Mouse (Mus musculus) heart, adult 9 months (tissue): ENCODE data around the gene Neil3.

Experiments used
- DNase-seq, 2 experiments: peaks; one replicate each; pipeline ENCODE4 v3.0.0; 2022; ENCODE audit warnings: low spot score in 2 of 2

Neil3 gene

DNA sequence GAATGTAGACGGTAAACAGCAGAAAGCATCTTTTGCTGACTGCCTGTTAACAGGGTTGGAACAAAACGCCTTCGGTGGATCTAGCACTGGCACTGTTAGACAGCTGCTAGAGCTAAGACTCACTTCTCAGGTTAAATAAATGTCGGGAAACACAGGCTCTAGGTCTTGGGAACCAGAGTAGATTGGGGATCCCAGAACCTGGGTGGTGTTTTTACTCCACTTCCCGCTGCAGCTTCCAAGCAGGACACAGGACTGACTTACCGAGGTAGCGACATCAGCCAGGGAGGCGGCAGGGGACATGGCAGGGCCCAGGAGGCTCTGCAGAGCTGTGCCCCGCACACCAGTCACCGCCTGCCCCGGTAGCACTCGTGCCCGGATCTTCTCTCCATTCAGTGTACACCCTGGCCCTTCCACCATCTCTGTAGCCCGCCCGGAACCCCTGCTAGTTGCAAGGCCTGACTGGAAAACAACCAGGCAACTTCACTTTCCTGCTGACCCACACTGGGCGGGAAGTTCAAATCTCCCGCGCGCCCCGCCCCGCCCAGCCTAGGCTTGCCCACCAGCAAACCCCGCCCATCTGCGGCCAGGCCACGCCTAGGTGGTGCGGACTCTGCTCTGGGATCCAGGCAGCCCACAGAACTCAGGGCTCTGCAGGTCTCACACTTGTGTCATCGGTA, at the start of gene Neil3:
TSS of gene Neil3 (minus strand) at position 571 of the 677 bp plus-strand sequence.
- DNase-seq, result peak; percentile 67 to 73

DNA sequence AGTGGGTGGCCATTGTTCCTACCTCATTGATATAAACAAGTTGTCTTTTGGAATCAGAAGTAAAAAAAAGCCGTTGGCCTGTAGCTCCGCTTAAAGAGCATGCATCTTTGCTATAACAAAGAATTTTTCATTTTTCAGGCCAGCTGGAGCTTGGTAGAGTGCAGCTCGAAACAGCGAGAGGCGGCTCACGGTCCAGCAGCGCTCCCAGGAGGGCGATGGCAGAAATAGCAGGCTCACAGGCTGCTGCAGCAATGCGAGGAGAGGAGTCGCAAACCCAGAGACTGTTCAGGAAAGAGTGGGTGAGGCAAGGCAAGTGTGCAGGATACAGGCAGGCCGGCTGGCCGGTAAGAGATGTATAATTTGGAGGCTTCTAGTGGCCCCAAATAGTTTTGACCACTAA, 42.0 kb upstream of the Neil3 start:
- peak; percentile 3 to 5 for DNase-seq

DNA sequence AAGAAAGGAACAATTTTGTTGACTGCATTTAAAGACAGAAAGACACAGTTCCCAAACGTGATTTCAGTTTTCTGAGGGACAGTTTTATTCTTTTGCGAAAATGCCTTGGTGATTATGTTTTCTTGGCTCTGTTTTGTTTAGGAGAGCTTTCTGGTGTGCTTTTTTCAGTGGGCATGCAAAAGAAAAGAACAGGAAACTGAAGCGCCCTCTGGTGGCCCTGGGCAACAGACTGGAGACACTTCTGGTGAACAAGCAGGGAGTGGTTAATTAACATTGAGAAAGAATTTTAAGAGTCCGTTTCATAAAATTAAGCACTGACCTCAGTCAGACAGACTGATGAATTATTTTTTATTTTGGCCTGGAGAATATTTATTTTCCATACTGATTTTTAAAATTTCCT, 25.1 kb upstream of the Neil3 start:
- DNase-seq, result peak; percentile 2 to 11

DNA sequence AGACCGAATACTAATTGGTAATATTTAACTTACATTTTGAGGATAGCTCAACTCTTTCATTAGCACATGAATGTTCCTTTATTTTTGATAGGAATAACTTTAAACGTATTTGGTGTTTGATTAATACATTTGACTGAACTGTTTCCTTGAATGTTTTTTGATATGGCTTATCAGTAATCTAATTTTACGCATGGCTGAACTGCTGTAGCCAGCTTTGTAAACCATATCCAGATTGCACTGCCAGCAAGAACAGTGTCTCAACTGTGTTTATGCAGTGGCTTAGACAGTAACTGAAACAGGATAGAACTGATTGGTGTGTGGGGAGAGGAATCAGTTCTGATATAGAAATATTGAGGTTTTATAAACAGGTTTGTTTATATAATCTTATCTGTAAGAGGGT, 22.6 kb upstream of the Neil3 start:
- no peak for DNase-seq

DNA sequence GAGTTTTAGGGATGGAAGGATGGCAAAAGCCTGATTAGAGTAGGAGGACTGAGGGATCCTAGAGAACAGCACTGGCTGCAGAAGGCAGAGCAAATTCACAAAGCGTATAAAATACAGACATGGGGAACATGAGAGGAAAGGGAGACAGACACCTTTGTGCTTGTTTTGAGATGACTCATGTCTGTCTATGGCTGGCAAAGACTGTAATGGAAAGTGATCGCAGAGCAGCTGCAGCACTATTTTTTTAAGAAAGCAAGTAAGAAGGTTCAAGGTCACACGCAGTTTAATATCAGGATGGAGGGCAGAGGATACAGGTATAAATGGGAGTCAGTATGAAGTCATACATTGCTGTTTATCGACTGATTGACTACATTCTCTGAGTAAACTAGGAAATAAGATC, 8.2 kb downstream of the Neil3 start:
- no peak for DNase-seq

DNA sequence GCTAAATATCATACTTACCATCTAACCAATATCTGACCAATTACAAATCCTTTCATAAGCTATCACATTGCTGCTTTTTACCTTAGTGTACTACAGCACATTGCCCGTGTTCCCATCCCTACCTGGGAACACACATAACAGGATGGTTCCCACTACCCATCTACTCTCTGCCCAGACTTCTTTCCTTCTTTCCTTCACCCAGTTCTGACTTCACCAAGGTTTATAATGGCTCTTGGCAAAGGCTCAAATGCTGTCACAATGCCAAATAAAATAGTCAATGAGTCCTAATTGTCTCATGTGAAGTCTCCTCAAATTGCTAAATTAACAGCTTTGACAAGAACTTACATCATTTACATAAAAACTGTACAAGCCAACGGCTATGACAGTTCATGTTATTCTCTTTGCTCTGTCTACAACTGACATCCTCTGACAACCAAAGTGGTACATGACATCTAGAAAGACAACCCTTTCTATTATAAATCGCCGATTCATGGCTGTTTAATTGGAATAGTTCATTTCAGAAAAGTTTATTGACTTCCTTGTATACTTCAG, 9.9 kb downstream of the Neil3 start:
- no peak for DNase-seq

DNA sequence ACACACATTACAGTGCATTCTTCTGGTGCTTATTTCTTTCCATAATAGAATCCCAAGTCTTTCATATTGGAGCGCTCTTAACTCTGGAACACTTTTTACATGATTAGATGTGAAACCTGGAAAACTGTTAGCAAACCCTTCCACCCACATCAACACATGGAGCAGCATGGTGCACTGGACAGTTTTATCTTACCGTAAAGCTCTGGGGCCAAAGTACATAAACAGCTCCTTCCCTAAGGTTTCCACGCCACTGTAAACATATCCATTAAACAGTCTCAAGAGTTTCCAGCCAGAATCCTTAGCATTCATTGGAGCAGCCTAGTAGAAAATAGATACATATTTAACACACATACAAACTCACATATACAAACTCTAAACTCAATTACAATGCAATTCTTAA, 15.4 kb downstream of the Neil3 start:
- DNase-seq, result no peak

DNA sequence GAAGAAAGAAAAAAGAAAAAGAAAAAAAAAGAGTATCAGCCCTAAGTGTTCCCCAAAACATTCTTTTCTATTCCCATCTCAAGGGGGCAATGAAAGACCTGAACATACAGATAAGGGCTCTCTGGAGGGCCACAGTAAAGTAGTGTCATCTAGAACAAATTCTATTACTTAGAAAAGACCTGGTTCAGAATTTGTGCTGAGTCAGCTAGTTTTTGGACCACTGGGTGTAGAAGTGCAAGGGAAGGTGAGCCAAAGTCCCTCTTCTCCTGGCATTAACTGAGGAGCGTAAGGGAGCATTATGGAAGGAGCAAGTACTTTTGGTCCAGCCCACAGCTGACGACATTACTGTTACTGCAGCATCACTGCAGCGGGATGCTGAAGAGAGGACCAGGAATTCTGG, 19.7 kb downstream of the Neil3 start:
- no peak for DNase-seq

DNA sequence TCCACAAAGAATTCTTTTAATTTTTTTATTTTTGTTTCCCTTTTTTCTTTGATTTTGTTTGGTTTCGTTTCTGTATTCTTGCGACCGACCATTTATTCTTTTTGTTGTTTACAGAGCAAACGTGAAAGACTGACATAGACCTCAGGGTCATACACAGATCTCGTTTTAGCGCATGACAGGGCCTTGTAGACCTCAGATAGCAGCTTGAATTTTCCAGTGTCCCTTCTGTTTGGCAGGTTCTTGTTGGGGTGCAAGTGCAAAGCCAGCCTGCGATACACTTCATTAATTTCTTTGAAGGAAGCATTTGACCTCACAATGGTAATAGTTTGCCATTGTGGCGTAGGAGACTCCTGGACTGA, 24.6 kb downstream of the Neil3 start:
- no peak for DNase-seq

DNA sequence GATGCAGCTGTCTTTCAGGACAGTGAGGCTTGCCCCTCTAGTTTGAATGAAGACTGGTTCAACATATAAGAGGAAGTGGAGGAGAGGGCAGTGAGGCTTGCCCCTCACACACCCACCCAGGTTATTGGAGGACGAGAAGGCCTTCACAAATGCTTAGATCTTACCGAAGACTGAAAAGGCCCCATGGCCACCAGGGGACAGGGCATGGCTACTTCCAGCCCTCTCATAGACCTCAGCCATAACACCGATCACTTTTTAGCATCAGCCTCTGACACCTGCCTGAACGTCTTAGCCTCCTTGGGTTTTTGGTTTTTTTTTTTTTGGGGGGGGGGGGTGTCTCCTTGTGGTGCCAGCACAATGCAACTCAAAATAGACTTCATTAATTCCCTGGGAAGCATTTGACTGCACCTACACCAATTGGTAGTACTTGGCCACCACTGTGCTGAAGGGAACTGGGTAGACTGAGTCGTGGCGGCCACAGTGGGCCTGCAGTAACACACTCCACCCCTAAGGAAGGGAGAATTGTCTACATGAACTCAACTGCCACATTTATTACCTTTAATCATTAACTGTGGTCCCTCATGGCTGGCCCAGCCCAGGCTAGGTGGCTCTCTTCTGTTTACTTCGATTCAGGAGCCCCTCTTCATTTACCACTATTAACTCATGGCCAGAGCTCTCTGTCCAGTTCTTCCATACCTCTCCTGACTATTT, 25.1 kb downstream of the Neil3 start:
- DNase-seq, result no peak

DNA sequence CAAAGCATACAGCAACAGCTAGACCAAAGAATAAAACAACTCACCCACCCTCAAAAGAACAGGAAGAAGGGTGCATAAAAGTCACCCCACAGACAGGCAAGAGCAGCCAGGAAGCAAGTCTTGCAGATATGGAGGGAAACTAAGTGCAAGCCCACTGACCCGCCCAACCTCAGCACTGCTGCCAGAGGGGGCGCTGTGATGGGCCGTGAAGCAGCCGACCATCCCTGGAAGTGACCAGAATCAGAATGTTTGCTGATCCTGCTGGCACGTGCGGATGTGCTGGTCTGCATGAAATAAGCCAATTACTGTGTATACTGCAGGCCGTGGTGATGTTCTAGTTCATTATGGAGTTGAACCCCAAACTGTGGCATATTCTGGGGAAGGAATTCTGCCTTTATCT, 26.6 kb downstream of the Neil3 start:
- DNase-seq, result no peak

DNA sequence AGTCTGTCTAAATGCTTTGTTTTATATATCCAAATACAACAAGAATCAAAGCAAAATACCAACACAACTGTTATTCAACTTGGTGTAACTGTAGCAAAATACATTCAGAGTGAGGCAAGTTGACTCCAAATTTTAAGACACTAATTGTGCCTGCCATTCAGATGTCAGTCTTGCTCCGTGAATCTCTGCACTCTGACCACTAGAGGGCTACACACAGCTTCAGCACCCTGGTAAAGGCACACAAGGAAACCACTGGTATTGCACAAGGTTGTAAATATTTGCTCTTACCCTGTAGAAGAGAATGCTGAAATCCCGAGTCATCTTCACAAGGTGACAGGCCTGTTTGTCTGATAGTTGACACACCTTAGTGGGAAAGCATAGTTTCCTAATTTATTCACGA, 31.8 kb downstream of the Neil3 start:
- peak in 1 of 2 experiments; percentile 4 for DNase-seq

DNA sequence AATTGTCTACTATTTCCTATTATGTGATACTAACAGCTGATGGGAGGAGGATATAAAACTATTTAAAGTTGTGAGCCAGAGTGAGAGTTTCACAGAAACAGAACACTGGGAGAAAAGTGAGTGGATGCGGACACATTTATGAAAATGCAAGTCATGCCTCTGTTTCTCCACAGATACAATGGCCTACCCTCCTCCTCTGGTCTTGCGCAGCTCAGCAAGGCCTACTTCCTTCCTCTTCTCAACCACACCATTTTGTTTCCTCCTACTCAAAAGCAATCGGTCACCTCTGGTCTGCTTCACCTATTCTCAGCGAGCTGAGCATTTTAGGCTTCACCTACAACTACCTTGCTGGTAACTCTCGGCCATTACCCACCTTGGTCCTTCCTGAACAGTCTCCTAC, 34.0 kb downstream of the Neil3 start:
- DNase-seq, result no peak

DNA sequence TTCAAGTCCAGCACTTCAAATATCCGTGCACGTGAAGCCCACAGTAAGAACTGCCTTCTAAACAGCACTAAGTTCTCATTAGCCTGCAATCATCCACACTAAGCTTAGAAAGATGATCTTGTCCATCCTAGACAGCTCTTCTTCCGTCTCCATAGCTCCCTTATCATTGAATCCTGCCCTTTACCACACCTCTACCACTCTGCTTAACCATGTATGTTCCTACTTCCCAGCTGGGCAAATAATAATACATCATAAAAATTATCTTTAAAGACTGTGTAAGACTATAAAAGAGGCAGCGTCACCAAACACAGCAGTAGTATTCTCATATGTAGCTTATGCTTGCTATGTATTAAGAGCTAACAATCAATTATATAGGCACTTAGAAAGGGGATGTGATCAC, 35.2 kb downstream of the Neil3 start:
- DNase-seq, result no peak

DNA sequence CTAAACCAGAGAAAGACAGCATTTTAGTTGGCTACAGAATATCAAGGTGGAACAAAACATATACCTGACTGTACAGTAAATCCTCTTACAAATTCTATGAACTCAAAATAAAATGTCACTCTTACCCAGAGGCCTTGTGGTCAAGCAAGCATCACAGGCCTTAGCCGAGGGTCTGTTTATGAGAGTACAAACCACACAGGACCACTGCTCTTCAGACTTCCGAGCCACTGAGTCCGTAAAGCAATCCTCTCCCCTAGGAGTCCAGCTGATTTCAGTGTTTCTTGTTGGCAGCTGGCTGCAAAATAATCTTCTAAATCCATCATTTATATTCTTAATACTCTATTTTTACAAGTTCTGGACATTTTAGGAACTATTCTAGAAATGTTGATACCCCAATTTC, 38.0 kb downstream of the Neil3 start:
- DNase-seq, result no peak

DNA sequence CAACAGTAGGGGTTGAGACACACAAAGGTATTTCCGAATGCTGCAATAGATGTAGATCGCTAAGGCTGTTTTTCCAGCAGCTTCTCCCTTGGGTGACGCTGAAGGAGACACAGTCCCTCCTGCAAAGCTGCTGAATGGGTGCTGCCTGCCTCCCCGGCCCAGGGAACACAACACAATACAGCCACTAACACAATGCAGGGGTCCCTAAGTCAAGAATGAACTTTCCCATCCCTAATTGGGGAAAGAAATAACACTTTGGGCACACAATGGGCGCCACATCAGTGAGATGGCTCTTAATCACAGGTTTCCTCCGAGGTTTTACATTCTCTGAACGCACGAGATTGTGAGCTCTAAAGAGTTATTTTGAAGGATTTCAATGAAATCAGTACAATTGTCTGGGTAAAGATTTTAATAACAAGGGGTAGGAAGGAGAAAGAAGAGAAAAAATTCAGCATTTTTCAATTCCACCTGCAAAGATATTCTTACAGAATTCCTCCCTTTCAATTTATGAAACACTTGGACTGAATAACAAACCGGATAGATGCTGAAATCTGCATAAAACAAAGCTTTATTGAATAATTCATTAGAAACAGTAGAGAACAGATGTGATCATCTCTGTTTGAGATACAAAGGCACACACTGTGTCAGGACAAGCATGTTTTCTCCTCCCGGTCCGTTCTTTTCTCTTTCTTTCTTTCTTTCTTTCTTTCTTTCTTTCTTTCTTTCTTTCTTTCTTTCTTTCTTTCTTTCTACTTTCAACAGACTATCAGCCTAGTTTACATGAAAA, 38.6 kb downstream of the Neil3 start:
- DNase-seq, result no peak

DNA sequence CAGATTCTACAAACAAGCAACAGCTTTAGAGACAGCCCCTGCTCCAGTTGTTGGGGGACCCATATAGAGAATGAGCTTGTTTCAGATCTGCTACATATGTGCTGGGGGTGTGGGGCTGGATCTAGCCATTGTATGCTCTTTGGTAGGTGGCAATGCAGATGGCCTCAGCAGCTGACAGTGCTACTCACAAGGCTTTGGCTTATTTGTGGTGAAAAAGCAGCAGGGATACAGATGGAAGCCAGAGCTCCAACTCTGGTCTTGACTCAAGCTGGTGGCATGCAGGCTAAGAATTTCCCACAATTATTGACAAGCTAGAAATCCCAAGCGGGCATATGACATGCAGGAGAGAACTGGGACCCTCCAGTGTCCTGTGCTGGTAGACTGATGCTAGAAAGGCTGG, 40.8 kb downstream of the Neil3 start:
- DNase-seq, result no peak

DNA sequence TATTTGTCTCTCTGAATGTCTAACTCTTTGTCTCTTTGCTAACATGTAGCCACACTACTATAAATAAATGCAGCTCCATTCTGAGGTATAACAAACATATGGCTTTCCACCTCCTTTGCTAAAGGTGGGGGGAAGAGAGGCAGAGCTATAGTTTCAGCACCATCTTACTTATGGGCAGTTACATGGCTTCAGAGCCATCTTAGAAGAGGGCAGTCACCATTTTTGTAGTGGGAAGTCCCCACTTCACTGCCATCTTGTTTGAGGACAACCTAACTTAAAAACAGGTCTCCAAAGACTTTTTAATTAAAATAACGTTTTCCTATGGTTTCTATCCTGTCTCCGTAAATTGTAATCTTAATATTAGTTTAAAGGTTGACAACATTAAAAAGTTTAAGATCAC, 47.1 kb downstream of the Neil3 start:
- DNase-seq, result no peak

DNA sequence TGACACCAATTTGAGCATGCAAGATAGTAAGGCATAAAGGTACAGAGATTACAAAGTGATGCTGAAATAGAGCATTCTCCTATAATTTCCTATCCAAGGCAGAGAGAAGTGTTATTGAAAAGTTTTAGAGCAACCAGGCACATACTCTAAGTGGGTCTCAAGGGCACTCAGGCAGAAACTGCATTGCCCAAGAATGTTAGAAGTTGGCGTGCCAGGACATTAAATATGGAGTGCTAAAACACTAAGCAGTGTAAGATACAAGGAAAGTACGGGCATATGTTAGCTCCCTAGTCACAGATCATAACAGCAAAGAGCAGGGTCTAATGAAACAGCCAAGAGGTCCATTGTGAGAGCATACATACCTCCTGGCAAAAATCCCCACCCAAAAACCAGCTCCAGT, 65.3 kb downstream of the Neil3 start:
- DNase-seq, result no peak

DNA sequence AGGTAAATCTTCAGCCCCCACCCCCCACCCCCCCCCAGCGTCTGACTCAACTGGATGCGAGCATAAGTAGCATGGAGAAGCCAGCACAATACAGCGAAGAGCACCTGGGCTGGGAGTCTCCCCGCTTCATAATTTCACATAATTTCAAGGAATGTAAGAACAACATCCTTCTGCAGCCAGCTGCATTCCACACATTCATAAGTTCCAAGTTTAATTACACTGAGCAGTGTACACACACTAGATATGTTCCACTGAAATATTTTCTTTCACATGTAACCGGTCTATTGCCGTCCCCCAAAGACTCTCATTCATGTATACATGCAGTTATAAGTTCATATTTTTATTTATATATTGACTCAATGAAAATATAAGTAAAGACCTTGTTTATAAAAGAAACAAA, 72.6 kb downstream of the Neil3 start:
- no peak for DNase-seq

DNA sequence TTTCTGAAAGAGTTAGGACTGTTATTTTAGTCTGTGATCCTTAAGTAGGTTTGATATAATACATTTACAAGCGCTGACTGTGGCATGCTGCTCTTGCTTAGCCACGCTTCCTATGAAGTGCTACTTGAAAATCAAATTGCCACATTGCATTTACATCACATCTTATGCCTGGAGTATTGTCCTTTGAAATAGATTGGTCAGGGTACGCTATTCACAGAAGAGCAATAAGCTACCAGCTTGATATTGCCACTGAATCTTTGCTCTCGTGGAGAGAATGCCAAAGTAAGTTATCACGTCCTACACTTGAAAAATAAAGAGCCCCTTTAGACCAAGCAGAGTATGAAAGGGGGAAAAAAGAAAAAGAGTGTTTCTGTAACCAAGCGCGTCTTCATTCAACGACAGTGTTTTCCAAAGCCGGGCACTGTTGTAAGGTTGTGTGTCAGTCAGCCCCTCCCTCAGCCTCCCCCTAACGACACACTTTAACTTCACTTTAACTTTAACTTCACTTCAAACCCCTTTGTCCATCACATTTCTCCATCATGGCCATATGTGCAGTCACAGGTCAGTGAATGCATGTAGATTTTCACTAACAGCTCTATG, 76.3 kb downstream of the Neil3 start:
- DNase-seq, result no peak

DNA sequence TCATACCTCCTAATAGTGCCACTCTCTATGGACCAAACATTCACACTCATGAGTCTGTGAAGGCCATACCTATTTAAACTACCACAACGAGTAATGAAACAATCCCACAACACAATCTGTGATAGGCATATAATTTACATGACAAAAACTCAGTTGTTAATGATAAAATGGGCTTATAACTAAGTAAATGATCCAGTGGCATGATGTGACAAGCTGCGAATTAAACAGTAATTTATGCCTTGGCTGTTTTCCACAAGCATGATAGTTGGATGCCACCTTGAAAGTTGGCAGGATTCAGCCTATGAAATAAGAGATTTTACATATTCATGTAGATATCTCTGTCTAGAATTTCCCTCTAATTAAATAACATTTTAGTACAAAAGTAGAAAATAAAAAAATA, 99.3 kb downstream of the Neil3 start:
- DNase-seq, result no peak
